Mouse (Mus musculus): ENCODE data around the gene D11Wsu47e. TPM values are rescaled to one million over a fixed set of nuclear protein-coding genes. Genes with fewer than 3 reads are reported as not detected.

Gene D11Wsu47e
- polyA plus RNA-seq, 2 experiments: 7.8 to 8.0 TPM

GRCm38 (mm10) chr11:113705966-113706652 lies 21.9 kb downstream of the D11Wsu47e start:
- Histone ChIP-seq H3K27ac (no peak overlapping the region), H3K9ac (replicated peaks) (no peak overlapping the region), H3K4me1 (replicated peaks; ENCODE audit: control insufficient read depth in 2 of 2, insufficient read depth in 2 of 2, low read length in 1 of 2) (no peaks in the 10 kb centered on the region), H3K9me3 (ENCODE audit: control insufficient read depth, low read length) (no peaks in the 10 kb centered on the region), H3K27me3 (ENCODE audit: control insufficient read depth, insufficient read depth, low read length) (peaks cover 8% of the 10 kb centered on the region), H3K4me2 (ENCODE audit: low read depth) (no peak overlapping the region), H3K4me3 (ENCODE audit: insufficient read depth in 1 of 2, low read depth in 2 of 2, low read length in 2 of 2) (no peak overlapping the region), H3K36me3 (replicated peaks; ENCODE audit: control insufficient read depth, insufficient read depth, low read depth) (no peaks in the 10 kb centered on the region)
- no peak for ATAC-seq (ENCODE audit: insufficient read depth)
- DNase-seq (ENCODE audit: low read depth in 3 of 3, low spot score in 3 of 3): no peak
- 66% methylated on average over 15 of the region's 15 CpGs for WGBS (ENCODE audit: insufficient replicate concordance)
- TF ChIP-seq EP300 (IDR thresholded peaks at IDR 0.05; ENCODE audit: low read depth) (no peak), CTCF (IDR thresholded peaks at IDR 0.05; ENCODE audit: low read depth) (no peak)

GRCm38 (mm10) chr11:113708629-113709213 lies 24.5 kb downstream of the D11Wsu47e start:
- Histone ChIP-seq H3K4me1 (replicated peaks; ENCODE audit: control insufficient read depth in 2 of 2, insufficient read depth in 2 of 2, low read length in 1 of 2) (no peaks in the 10 kb centered on the region), H3K27ac (no peak overlapping the region), H3K36me3 (replicated peaks; ENCODE audit: control insufficient read depth, insufficient read depth, low read depth) (no peaks in the 10 kb centered on the region), H3K9me3 (ENCODE audit: control insufficient read depth, low read length) (no peaks in the 10 kb centered on the region), H3K9ac (replicated peaks) (no peak overlapping the region), H3K4me2 (ENCODE audit: low read depth) (no peak overlapping the region), H3K27me3 (ENCODE audit: control insufficient read depth, insufficient read depth, low read length) (peaks cover 8% of the 10 kb centered on the region), H3K4me3 (ENCODE audit: insufficient read depth in 1 of 2, low read depth in 2 of 2, low read length in 2 of 2) (no peak overlapping the region)
- DNase-seq (ENCODE audit: low read depth in 3 of 3, low spot score in 3 of 3): no peak
- WGBS (ENCODE audit: insufficient replicate concordance): 47% methylated on average over 19 of the region's 19 CpGs
- TF ChIP-seq EP300 (IDR thresholded peaks at IDR 0.05; ENCODE audit: low read depth) (no peak), CTCF (IDR thresholded peaks at IDR 0.05; ENCODE audit: low read depth) (no peak)
- no peak for ATAC-seq (ENCODE audit: insufficient read depth)

GRCm38 (mm10) chr11:113709272-113709671 lies 25.1 kb downstream of the D11Wsu47e start:
- ATAC-seq (ENCODE audit: insufficient read depth): no peak
- Histone ChIP-seq H3K27ac (no peak overlapping the region), H3K4me2 (ENCODE audit: low read depth) (no peak overlapping the region), H3K4me3 (ENCODE audit: insufficient read depth in 1 of 2, low read depth in 2 of 2, low read length in 2 of 2) (no peak overlapping the region), H3K9me3 (ENCODE audit: control insufficient read depth, low read length) (no peaks in the 10 kb centered on the region), H3K9ac (replicated peaks) (no peak overlapping the region), H3K4me1 (replicated peaks; ENCODE audit: control insufficient read depth in 2 of 2, insufficient read depth in 2 of 2, low read length in 1 of 2) (no peaks in the 10 kb centered on the region), H3K27me3 (ENCODE audit: control insufficient read depth, insufficient read depth, low read length) (peaks cover 8% of the 10 kb centered on the region), H3K36me3 (replicated peaks; ENCODE audit: control insufficient read depth, insufficient read depth, low read depth) (no peaks in the 10 kb centered on the region)
- no peak for TF ChIP-seq CTCF (IDR thresholded peaks at IDR 0.05; ENCODE audit: low read depth)
- TF ChIP-seq EP300 (IDR thresholded peaks at IDR 0.05; ENCODE audit: low read depth): no peak
- 27% methylated on average over 15 of the region's 15 CpGs for WGBS (ENCODE audit: insufficient replicate concordance)
- DNase-seq (ENCODE audit: low read depth in 3 of 3, low spot score in 3 of 3): no peak

- TF ChIP-seq CTCF (IDR thresholded peaks at IDR 0.05; ENCODE audit: low read depth) (no peak), EP300 (IDR thresholded peaks at IDR 0.05; ENCODE audit: low read depth) (no peak)
- no peak for ATAC-seq (ENCODE audit: insufficient read depth)
Observed at GRCm38 (mm10) chr11:113709731-113710256, 25.6 kb downstream of the D11Wsu47e start, which contains the start of gene Cpsf4l. Gene Cpsf4l (minus strand): TSS chr11:113710017.

GRCm38 (mm10) chr11:113710257-113710777 lies 26.1 kb downstream of the D11Wsu47e start:
- H3K27me3 ChIP-seq (ENCODE audit: control insufficient read depth, insufficient read depth, low read length): peaks cover 8% of the 10 kb centered on the region
- H3K9me3 ChIP-seq (ENCODE audit: control insufficient read depth, low read length): no peaks in the 10 kb centered on the region
- WGBS (ENCODE audit: insufficient replicate concordance): 19% methylated on average over 10 of the region's 10 CpGs
- ATAC-seq (ENCODE audit: insufficient read depth) (no peak), DNase-seq (ENCODE audit: low read depth in 3 of 3, low spot score in 3 of 3) (no peak)
- H3K4me1 ChIP-seq (replicated peaks; ENCODE audit: control insufficient read depth in 2 of 2, insufficient read depth in 2 of 2, low read length in 1 of 2): no peaks in the 10 kb centered on the region
- H3K4me2 ChIP-seq (ENCODE audit: low read depth): no peak overlapping the region
- no peak overlapping the region for H3K4me3 ChIP-seq (ENCODE audit: insufficient read depth in 1 of 2, low read depth in 2 of 2, low read length in 2 of 2)
- H3K9ac ChIP-seq (replicated peaks): no peak overlapping the region
- TF ChIP-seq EP300 (IDR thresholded peaks at IDR 0.05; ENCODE audit: low read depth): no peak
- TF ChIP-seq CTCF (IDR thresholded peaks at IDR 0.05; ENCODE audit: low read depth): no peak
- no peak overlapping the region for H3K27ac ChIP-seq
- H3K36me3 ChIP-seq (replicated peaks; ENCODE audit: control insufficient read depth, insufficient read depth, low read depth): no peaks in the 10 kb centered on the region

More at GRCm38 (mm10) chr11:113709731-113710256, 25.6 kb downstream of the D11Wsu47e start, which contains the start of gene Cpsf4l:
- H3K4me3 ChIP-seq (ENCODE audit: insufficient read depth in 1 of 2, low read depth in 2 of 2, low read length in 2 of 2): no peak within 1 kb of the TSS
- H3K4me2 ChIP-seq (ENCODE audit: low read depth): no peak within 1 kb of the TSS
- no peak within 1 kb of the TSS for H3K27ac ChIP-seq
- H3K4me1 ChIP-seq (replicated peaks; ENCODE audit: control insufficient read depth in 2 of 2, insufficient read depth in 2 of 2, low read length in 1 of 2): no peaks in the 10 kb centered on the region
- no peaks in the 10 kb centered on the region for H3K9me3 ChIP-seq (ENCODE audit: control insufficient read depth, low read length)
- no peak within 1 kb of the TSS for H3K9ac ChIP-seq (replicated peaks)
- no peaks in the 10 kb centered on the region for H3K36me3 ChIP-seq (replicated peaks; ENCODE audit: control insufficient read depth, insufficient read depth, low read depth)
- WGBS (ENCODE audit: insufficient replicate concordance): 25% methylated on average over 11 of the region's 11 CpGs
- H3K27me3 ChIP-seq (ENCODE audit: control insufficient read depth, insufficient read depth, low read length): peaks cover 8% of the 10 kb centered on the region
- no peak for DNase-seq (ENCODE audit: low read depth in 3 of 3, low spot score in 3 of 3)

Data from liver, embryonic 14.5 days (tissue).